Mouse (Mus musculus) frontal cortex, postnatal 36 days (tissue): ENCODE results near the gene Ahnak2.

Source experiments
- DNase-seq, 2 experiments: peaks; one replicate each; pipeline ENCODE4 v3.0.0; 2022; ENCODE audit warnings: low spot score in 2 of 2

The Ahnak2 gene

GRCm38 (mm10) chr12:112796551-112797510 is 5.6 kb downstream of the Ahnak2 start:
- DNase-seq = no peak

GRCm38 (mm10) chr12:112795466-112796104 is 6.9 kb downstream of the Ahnak2 start:
- no peak for DNase-seq

DNA sequence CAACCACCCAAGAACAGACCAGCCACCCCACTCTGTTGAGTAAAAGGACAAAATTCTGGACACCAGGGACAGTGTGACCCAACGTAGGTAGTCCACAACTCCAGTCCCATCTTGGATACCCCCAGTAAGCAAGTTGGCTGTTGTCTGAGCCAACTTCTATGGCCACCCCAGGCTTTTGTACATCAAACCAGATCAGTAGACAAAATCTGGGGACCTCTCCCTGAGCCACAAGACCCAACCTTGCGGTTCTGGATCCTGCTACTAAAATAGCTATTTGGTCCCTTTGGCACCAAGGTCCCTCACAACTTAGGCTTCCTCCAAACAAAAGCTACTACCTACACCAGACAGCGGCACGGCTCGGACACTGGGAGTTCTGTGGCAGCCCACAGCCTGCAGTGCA is 7.5 kb downstream of the Ahnak2 start:
- DNase-seq = no peak

DNA sequence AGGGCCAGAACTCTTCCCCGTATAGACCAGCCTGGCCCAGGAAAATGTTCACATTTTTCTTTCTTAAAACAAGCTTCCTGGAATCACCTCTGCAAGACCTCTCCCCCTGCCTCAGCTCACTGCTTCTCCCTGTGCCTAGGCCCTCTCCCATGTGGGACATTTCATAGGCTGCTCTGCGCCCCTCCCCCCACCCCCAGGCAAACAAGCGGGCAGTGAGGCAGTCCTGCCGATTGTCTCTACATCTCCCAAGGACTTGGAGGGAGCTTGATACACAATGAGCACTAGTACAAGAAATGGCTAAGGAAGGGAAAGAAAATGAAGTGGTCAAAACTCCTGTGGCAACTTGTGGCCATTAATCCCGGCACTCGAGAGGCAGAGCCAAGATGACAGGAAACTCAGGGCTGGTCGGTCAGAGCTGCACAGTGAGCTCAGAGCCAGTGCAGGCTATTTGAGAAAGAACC is 8.1 kb downstream of the Ahnak2 start:
- no peak for DNase-seq

DNA sequence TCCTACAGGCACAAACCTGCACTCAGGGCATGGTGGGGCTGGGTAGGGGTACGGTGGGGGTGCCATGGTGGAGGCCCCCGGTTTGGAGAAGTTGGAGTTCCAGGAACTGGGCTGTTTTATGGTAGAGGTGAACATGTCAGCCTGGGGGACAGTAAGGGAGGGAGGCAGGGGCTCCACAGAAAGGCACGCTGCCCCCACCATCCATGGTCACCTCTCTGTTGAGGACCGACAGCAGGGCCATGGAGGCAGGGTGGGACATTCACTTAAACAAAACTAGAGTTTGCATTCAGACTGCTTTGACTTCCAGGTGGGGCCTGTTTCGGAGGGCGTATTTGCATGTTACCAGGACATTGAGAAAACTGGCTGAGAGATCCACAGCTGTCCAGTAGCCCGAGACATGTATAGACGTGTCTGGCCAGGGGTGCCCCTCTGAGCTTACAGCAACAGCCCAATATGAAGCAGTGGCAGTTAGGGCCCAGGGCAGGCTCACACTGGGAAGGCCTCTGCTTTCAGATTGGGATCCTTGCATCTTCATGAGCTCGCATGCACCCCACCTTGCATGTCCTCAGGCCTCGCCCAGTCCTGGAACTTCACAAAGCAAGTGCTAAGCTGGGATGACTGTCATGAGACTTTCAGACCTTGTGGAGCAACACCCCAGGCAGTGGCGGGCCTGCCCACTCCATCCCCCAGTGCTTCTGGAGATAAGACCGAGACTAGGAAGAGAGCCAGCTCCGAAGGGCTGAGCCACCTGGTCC is 8.7 kb downstream of the Ahnak2 start:
- no peak for DNase-seq

GRCm38 (mm10) chr12:112791026-112791425 is 11.4 kb downstream of the Ahnak2 start:
- no peak for DNase-seq

DNA sequence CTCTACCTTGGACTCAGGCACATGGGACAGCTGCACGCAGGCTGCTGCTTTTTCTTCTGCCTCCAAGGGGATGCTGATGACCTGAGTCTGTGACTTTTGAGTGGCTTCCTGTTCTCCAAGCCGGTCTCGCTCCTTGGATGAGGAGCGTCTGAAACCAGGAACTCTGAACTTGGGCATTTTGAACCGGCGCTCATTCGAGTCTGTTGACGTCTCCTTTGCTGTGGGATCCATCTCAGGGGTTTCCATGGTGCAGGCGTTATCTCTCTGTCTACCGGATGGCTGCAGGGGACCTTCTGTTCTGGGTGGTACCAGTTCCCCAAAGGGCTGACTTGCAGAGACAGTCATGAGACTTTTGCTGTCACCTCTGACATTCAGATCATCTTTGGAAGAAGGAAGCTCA is 28.0 kb downstream of the Ahnak2 start:
- DNase-seq = no peak

- no peak for DNase-seq
Observed at GRCm38 (mm10) chr12:112774026-112774425, 28.4 kb downstream of the Ahnak2 start.

- DNase-seq = no peak
Observed at GRCm38 (mm10) chr12:112773366-112773765, 29.1 kb downstream of the Ahnak2 start.

GRCm38 (mm10) chr12:112772306-112772705 is 30.2 kb downstream of the Ahnak2 start:
- DNase-seq = no peak

DNA sequence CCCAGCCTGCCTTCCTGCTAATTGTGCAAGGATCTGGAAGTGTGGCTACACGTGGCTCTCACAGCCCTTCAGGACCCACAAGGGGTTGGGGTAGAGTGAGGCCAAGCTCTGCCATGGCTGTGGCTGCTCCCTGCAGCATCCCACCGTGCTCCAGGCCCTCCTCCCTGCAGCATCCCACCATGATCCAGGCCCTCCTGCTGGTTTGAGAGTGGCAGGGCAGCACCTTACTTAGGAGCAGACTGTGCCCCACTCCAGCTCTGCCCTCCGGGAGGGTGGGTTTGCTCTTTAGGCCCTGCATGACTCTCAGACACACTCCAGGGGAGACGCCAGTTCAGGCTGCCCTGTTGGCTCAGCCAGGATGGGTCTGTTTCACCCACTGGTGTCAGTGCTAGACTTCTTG is 32.1 kb downstream of the Ahnak2 start:
- DNase-seq = no peak

- DNase-seq = no peak
Observed at GRCm38 (mm10) chr12:112769751-112770150, 32.7 kb downstream of the Ahnak2 start.

DNA sequence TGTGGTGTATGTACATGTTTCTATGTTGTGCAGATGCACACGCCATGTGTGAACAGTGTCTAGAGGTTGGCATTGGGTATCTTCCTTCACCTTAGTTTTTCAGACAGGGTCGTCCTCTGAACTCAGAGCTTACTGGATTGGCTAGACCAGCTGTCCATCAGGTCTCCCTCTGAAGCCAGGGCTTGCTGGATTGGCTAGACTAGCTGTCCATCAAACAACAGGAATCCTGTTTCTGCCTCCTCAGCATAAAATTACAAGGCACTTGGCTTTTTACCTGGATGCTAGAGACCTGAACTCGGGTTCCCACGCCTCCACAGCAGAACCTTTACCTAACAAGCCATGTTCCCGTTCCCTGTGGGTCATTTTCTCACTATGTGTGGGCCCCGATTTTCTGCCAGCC is 33.4 kb downstream of the Ahnak2 start:
- no peak for DNase-seq

DNA sequence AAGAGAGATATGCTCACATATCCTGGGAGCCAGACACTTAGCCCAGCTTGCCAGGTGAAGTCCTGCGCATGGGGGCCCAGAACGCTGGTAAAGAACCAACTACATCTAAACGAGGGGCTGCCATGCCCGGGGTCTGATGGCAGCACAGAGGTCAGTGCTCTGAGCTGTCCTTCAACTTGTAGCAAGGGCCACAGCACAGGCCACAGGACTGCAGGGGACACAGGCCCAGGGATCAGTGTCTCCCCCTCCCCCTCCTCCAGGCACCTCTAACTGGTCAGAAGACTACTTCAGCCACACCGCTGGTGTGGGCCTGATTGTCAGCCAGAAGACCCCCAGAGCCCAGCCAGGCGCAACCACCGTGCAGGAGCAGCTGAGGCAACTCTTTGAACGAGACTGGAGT is 34.3 kb downstream of the Ahnak2 start:
- DNase-seq = no peak

DNA sequence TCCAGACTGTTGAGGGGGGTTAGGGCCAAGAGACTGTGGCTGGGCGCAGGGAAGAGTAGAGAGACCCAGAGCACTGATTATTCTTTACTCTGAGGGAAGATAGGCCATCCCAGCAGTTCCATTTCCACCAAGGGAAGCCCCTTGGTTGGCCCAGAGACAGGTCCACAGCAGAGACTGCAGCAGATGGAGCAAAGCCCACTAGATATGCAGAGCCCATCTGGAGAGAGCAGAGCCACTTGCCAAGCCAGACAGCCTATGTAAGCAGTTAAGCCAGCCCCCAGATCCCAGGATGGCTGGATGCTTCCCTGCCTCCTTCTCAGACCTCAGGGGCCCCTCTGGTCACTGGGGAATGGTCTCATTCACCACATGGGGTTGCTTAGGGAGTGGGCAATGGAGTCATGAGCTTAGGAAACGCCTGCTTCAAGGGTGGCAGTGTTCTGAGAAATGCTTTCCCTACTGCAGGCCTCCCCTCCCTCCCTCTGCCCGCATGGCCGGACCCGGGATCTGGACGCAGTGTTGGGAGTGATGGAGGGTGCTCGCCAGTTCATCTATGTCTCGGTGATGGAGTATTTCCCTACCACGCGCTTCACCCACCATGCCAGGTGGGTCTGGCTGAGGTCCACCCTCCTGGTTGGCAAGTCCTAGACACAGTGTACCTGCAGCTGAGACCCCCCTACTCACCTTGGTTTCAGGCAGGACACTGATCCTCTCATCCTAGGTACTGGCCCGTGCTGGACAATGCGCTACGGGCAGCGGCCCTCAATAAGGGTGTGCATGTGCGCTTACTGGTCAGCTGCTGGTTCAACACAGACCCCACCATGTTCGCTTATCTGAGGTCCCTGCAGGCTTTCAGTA is 35.2 kb downstream of the Ahnak2 start:
- DNase-seq = no peak

- DNase-seq = no peak
Observed at GRCm38 (mm10) chr12:112766586-112766985, 35.9 kb downstream of the Ahnak2 start.

DNA sequence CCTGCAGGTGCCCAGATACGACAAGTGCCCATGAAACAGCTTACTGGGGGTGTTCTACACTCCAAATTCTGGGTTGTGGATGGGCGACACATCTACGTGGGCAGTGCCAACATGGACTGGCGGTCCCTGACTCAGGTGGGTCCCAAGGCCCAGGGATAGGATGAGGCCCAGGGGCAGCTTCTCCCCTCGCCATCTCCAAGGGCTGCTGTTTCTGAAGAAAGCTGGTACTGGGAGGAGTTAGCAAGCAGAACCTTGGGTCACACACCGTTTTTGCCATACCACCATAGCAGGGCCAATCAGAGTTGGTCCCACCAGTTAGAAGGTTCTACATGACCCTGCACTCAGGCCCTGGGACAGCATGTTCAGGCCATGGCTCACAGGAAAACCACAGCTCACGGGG is 37.5 kb downstream of the Ahnak2 start:
- no peak for DNase-seq

GRCm38 (mm10) chr12:112764141-112764540 is 38.3 kb downstream of the Ahnak2 start:
- no peak for DNase-seq

GRCm38 (mm10) chr12:112763176-112763575 is 39.3 kb downstream of the Ahnak2 start:
- DNase-seq = no peak

- DNase-seq = no peak
Observed at GRCm38 (mm10) chr12:112762018-112762417, 40.4 kb downstream of the Ahnak2 start.

DNA sequence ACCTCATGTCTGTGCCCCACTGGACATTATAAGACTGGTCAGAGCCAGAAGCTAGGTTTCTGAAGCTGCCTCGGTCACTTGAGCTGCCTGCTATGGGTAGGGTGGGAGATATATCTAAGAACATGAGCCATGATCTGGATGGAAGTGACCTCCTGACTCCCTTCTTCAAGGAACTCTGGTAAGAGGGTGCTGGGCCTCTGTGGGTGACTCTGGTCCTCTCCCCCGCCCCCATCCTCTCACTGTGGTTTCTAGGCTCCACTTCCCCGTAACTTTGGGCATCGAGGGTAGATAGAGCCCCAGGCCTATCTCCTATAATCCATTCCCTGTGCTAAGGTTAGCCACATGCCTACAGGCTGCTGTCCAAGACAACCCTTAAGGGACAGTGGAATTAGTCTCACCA is 41.0 kb downstream of the Ahnak2 start:
- no peak for DNase-seq
